Mouse (Mus musculus): ENCODE data around the gene Mypn. TPM values are rescaled to one million over a fixed set of nuclear protein-coding genes. Genes with fewer than 3 reads are reported as not detected.

Gene Mypn
- polyA plus RNA-seq, 1 experiment, result not detected

- WGBS, result 96% methylated on average over 3 of the region's 3 CpGs
- no peaks in the 10 kb centered on the region for H3K4me1 ChIP-seq (ENCODE audit: control insufficient read depth, insufficient read depth, insufficient read length)
- TF ChIP-seq POLR2A (IDR thresholded peaks at IDR 0.05; ENCODE audit: low read depth, low read length) (no peak), CTCF (IDR thresholded peaks at IDR 0.05; ENCODE audit: extremely low read depth, insufficient read depth, insufficient read length, insufficient replicate concordance) (no peak)
- no peaks in the 10 kb centered on the region for H3K36me3 ChIP-seq (ENCODE audit: control insufficient read depth, insufficient read depth, low read length)
- no peaks in the 10 kb centered on the region for H3K27me3 ChIP-seq (ENCODE audit: control insufficient read depth, insufficient read depth, low read length)
- no peak overlapping the region for H3K27ac ChIP-seq (ENCODE audit: insufficient read depth, low read length)
- no peak overlapping the region for H3K4me3 ChIP-seq (ENCODE audit: extremely low read depth, insufficient read depth, insufficient read length)
- DNase-seq (ENCODE audit: low read depth in 1 of 2, low spot score in 2 of 2), result no peak
These were observed 750 bp downstream of the Mypn start for GRCm38 (mm10) chr10:63203002-63203401.

- H3K36me3 ChIP-seq (ENCODE audit: control insufficient read depth, insufficient read depth, low read length), result no peaks in the 10 kb centered on the region
- no peak for DNase-seq (ENCODE audit: low read depth in 1 of 2, low spot score in 2 of 2)
- no peaks in the 10 kb centered on the region for H3K4me1 ChIP-seq (ENCODE audit: control insufficient read depth, insufficient read depth, insufficient read length)
- no peak for TF ChIP-seq POLR2A (IDR thresholded peaks at IDR 0.05; ENCODE audit: low read depth, low read length)
- TF ChIP-seq CTCF (IDR thresholded peaks at IDR 0.05; ENCODE audit: extremely low read depth, insufficient read depth, insufficient read length, insufficient replicate concordance), result no peak
- H3K27ac ChIP-seq (ENCODE audit: insufficient read depth, low read length), result no peak overlapping the region
- WGBS, result 81% methylated on average over 8 of the region's 8 CpGs
- H3K27me3 ChIP-seq (ENCODE audit: control insufficient read depth, insufficient read depth, low read length), result no peaks in the 10 kb centered on the region
- no peak overlapping the region for H3K4me3 ChIP-seq (ENCODE audit: extremely low read depth, insufficient read depth, insufficient read length)
These were observed 2.2 kb downstream of the Mypn start for GRCm38 (mm10) chr10:63201534-63201933.

GRCm38 (mm10) chr10:63199008-63199407, 4.7 kb downstream of the Mypn start:
- TF ChIP-seq CTCF (IDR thresholded peaks at IDR 0.05; ENCODE audit: extremely low read depth, insufficient read depth, insufficient read length, insufficient replicate concordance), result no peak
- no peak for TF ChIP-seq POLR2A (IDR thresholded peaks at IDR 0.05; ENCODE audit: low read depth, low read length)
- no peak for DNase-seq (ENCODE audit: low read depth in 1 of 2, low spot score in 2 of 2)
- no peaks in the 10 kb centered on the region for H3K36me3 ChIP-seq (ENCODE audit: control insufficient read depth, insufficient read depth, low read length)
- no peak overlapping the region for H3K27ac ChIP-seq (ENCODE audit: insufficient read depth, low read length)
- no peaks in the 10 kb centered on the region for H3K27me3 ChIP-seq (ENCODE audit: control insufficient read depth, insufficient read depth, low read length)
- H3K4me1 ChIP-seq (ENCODE audit: control insufficient read depth, insufficient read depth, insufficient read length), result no peaks in the 10 kb centered on the region
- 89% methylated on average over 4 of the region's 4 CpGs for WGBS
- H3K4me3 ChIP-seq (ENCODE audit: extremely low read depth, insufficient read depth, insufficient read length), result no peak overlapping the region

DNA sequence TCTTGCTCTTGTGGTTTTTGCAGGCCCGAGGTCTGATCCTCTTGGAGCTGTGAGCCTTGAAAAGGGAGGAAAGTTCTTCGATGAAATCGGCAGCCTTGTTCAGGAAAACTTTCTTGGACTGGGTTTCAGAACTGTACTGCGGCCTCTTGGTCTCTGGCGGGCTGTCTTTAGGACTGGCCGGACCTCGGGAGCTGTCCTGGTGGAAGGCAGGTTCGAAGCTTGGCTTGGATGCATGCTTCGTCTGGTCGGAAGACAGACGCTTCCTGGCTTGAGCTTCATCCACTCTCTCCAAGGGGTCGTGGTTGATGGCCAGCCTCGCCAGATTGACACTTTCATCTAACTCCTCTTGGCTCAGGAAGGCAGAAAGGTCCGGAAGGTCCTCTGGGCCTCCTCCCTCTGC, 11.0 kb downstream of the Mypn start:
- no peak for DNase-seq (ENCODE audit: low read depth in 1 of 2, low spot score in 2 of 2)
- H3K4me1 ChIP-seq (ENCODE audit: control insufficient read depth, insufficient read depth, insufficient read length), result no peaks in the 10 kb centered on the region
- WGBS, result 91% methylated on average over 14 of the region's 14 CpGs

GRCm38 (mm10) chr10:63192276-63192675, 11.5 kb downstream of the Mypn start:
- H3K27ac ChIP-seq (ENCODE audit: insufficient read depth, low read length), result no peak overlapping the region
- WGBS, result 93% methylated on average over 18 of the region's 18 CpGs
- H3K27me3 ChIP-seq (ENCODE audit: control insufficient read depth, insufficient read depth, low read length), result no peaks in the 10 kb centered on the region
- no peak for DNase-seq (ENCODE audit: low read depth in 1 of 2, low spot score in 2 of 2)
- H3K36me3 ChIP-seq (ENCODE audit: control insufficient read depth, insufficient read depth, low read length), result no peaks in the 10 kb centered on the region
- H3K4me1 ChIP-seq (ENCODE audit: control insufficient read depth, insufficient read depth, insufficient read length), result no peaks in the 10 kb centered on the region
- no peak for TF ChIP-seq POLR2A (IDR thresholded peaks at IDR 0.05; ENCODE audit: low read depth, low read length)
- no peak for TF ChIP-seq CTCF (IDR thresholded peaks at IDR 0.05; ENCODE audit: extremely low read depth, insufficient read depth, insufficient read length, insufficient replicate concordance)
- H3K4me3 ChIP-seq (ENCODE audit: extremely low read depth, insufficient read depth, insufficient read length), result no peak overlapping the region

More for the DNA sequence above, 11.0 kb downstream of the Mypn start:
- Histone ChIP-seq H3K27ac (ENCODE audit: insufficient read depth, low read length) (no peak overlapping the region), H3K27me3 (ENCODE audit: control insufficient read depth, insufficient read depth, low read length) (no peaks in the 10 kb centered on the region), H3K4me3 (ENCODE audit: extremely low read depth, insufficient read depth, insufficient read length) (no peak overlapping the region), H3K36me3 (ENCODE audit: control insufficient read depth, insufficient read depth, low read length) (no peaks in the 10 kb centered on the region)
- no peak for TF ChIP-seq POLR2A (IDR thresholded peaks at IDR 0.05; ENCODE audit: low read depth, low read length)
- TF ChIP-seq CTCF (IDR thresholded peaks at IDR 0.05; ENCODE audit: extremely low read depth, insufficient read depth, insufficient read length, insufficient replicate concordance), result no peak

- TF ChIP-seq CTCF (IDR thresholded peaks at IDR 0.05; ENCODE audit: extremely low read depth, insufficient read depth, insufficient read length, insufficient replicate concordance), result no peak
- no peak for TF ChIP-seq POLR2A (IDR thresholded peaks at IDR 0.05; ENCODE audit: low read depth, low read length)
- no peaks in the 10 kb centered on the region for H3K27me3 ChIP-seq (ENCODE audit: control insufficient read depth, insufficient read depth, low read length)
- no peak for DNase-seq (ENCODE audit: low read depth in 1 of 2, low spot score in 2 of 2)
- no peak overlapping the region for H3K4me3 ChIP-seq (ENCODE audit: extremely low read depth, insufficient read depth, insufficient read length)
- 89% methylated on average over 4 of the region's 4 CpGs for WGBS
- H3K27ac ChIP-seq (ENCODE audit: insufficient read depth, low read length), result no peak overlapping the region
- no peaks in the 10 kb centered on the region for H3K36me3 ChIP-seq (ENCODE audit: control insufficient read depth, insufficient read depth, low read length)
- no peaks in the 10 kb centered on the region for H3K4me1 ChIP-seq (ENCODE audit: control insufficient read depth, insufficient read depth, insufficient read length)
These were observed 19.3 kb downstream of the Mypn start for GRCm38 (mm10) chr10:63184451-63184850.

DNA sequence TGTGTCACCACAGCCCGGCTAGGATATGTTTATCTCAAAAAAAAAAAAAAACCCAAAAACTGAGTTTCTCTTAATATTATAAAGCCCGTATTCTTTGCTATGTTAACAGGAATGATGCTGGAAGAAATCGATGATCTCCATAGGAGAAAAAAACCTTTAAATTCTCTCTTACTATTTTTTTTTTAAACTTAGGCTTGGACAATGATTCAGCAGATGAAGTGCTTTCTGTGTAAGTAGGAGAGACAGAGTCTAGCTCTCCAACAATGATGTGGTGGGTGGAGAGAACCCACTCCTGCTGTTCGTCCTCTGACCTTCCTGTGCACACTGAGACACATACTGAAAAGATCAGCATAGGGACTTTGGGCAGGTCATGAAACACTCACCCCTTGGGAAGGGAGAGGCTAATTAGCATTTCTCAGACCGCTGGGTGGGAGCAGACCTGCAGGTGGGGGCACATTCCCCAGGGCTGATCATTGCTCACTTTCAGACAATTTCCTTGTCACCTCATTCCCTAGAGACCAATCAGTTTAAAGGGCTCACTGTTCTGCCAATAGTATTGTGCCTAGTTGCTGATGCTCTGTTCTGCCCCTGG, 21.5 kb downstream of the Mypn start:
- no peak overlapping the region for H3K4me3 ChIP-seq (ENCODE audit: extremely low read depth, insufficient read depth, insufficient read length)
- H3K27me3 ChIP-seq (ENCODE audit: control insufficient read depth, insufficient read depth, low read length), result no peaks in the 10 kb centered on the region
- H3K36me3 ChIP-seq (ENCODE audit: control insufficient read depth, insufficient read depth, low read length), result no peaks in the 10 kb centered on the region
- H3K27ac ChIP-seq (ENCODE audit: insufficient read depth, low read length), result no peak overlapping the region
- WGBS, result 84% methylated on average over 5 of the region's 5 CpGs
- no peak for DNase-seq (ENCODE audit: low read depth in 1 of 2, low spot score in 2 of 2)
- TF ChIP-seq POLR2A (IDR thresholded peaks at IDR 0.05; ENCODE audit: low read depth, low read length) (no peak), CTCF (IDR thresholded peaks at IDR 0.05; ENCODE audit: extremely low read depth, insufficient read depth, insufficient read length, insufficient replicate concordance) (no peak)
- H3K4me1 ChIP-seq (ENCODE audit: control insufficient read depth, insufficient read depth, insufficient read length), result peaks cover 6% of the 10 kb centered on the region; the same call in 1 of the 2 replicates

Data from spleen, adult 2 months (tissue).